Mouse (Mus musculus): ENCODE data around the gene Gm20431. TPM values are rescaled to one million over a fixed set of nuclear protein-coding genes. Genes with fewer than 3 reads are reported as not detected.
"Not testable (repeated sequence)": the region's sequence is repeated elsewhere in the genome, so short reads cannot be mapped to it uniquely, and the experiment has no call there.

The Gm20431 gene
- polyA plus RNA-seq, 1 experiment from 2014 or later, result 5.2 TPM

- DNase-seq (ENCODE audit: low spot score), result peak; percentile 59
- TF ChIP-seq CTCF (IDR thresholded peaks at IDR 0.05) (no peak), EP300 (IDR thresholded peaks at IDR 0.05) (no peak)
- Histone ChIP-seq H3K27me3 (replicated peaks; ENCODE audit: insufficient read depth, low read length) (no peaks in the 10 kb centered on the region), H3K9me3 (ENCODE audit: low read length) (no peaks in the 10 kb centered on the region), H3K4me1 (ENCODE audit: insufficient read depth, low read depth, low read length) (no peaks in the 10 kb centered on the region), H3K27ac (ENCODE audit: low read length) (no peak overlapping the region), H3K4me2 (replicated peaks; ENCODE audit: low read depth, low read length) (no peak overlapping the region), H3K4me3 (ENCODE audit: low read depth, low read length) (no peak overlapping the region), H3K9ac (replicated peaks; ENCODE audit: low read depth) (no peak overlapping the region), H3K36me3 (ENCODE audit: insufficient read depth, low read length) (0 out of 2 replicates have a peak, but pooled peaks cover 4% of the 10 kb centered on the region)
- 74% methylated on average over 12 of the region's 12 CpGs for WGBS
- ATAC-seq, result peak; percentile 36
Observed at GRCm38 (mm10) chr2:167649290-167650032, 11.8 kb downstream of the Gm20431 start.

- H3K27me3 ChIP-seq (replicated peaks; ENCODE audit: insufficient read depth, low read length), result no peaks in the 10 kb centered on the region
- H3K9me3 ChIP-seq (ENCODE audit: low read length), result no peaks in the 10 kb centered on the region
- no peaks in the 10 kb centered on the region; the same call in 1 of the 2 replicates for H3K36me3 ChIP-seq (ENCODE audit: insufficient read depth, low read length)
- no peak overlapping the region for H3K4me2 ChIP-seq (replicated peaks; ENCODE audit: low read depth, low read length)
- DNase-seq (ENCODE audit: low spot score) (peak; percentile 32), ATAC-seq (no peak)
- no peak overlapping the region for H3K4me3 ChIP-seq (ENCODE audit: low read depth, low read length)
- no peaks in the 10 kb centered on the region for H3K4me1 ChIP-seq (ENCODE audit: insufficient read depth, low read depth, low read length)
- no peak overlapping the region for H3K27ac ChIP-seq (ENCODE audit: low read length)
- 64% methylated on average over 4 of the region's 4 CpGs for WGBS
- TF ChIP-seq CTCF (IDR thresholded peaks at IDR 0.05) (peak; percentile 57), EP300 (IDR thresholded peaks at IDR 0.05) (no peak)
- H3K9ac ChIP-seq (replicated peaks; ENCODE audit: low read depth), result no peak overlapping the region
Observed at GRCm38 (mm10) chr2:167646411-167646810, 14.9 kb downstream of the Gm20431 start.

GRCm38 (mm10) chr2:167643356-167644052 is 17.8 kb downstream of the Gm20431 start:
- H3K4me2 ChIP-seq (replicated peaks; ENCODE audit: low read depth, low read length); H3K27me3 ChIP-seq (replicated peaks; ENCODE audit: insufficient read depth, low read length); H3K9ac ChIP-seq (replicated peaks; ENCODE audit: low read depth); DNase-seq (ENCODE audit: low spot score); H3K36me3 ChIP-seq (ENCODE audit: insufficient read depth, low read length); H3K4me3 ChIP-seq (ENCODE audit: low read depth, low read length); H3K27ac ChIP-seq (ENCODE audit: low read length); H3K9me3 ChIP-seq (ENCODE audit: low read length); H3K4me1 ChIP-seq (ENCODE audit: insufficient read depth, low read depth, low read length); ATAC-seq: not testable (repeated sequence)
- 82% methylated on average over 12 of the region's 13 CpGs for WGBS

GRCm38 (mm10) chr2:167642164-167642563 is 19.1 kb downstream of the Gm20431 start:
- H3K27me3 ChIP-seq (replicated peaks; ENCODE audit: insufficient read depth, low read length), result no peaks in the 10 kb centered on the region
- no peak overlapping the region for H3K4me2 ChIP-seq (replicated peaks; ENCODE audit: low read depth, low read length)
- no peaks in the 10 kb centered on the region; the same call in 1 of the 2 replicates for H3K36me3 ChIP-seq (ENCODE audit: insufficient read depth, low read length)
- TF ChIP-seq EP300 (IDR thresholded peaks at IDR 0.05), result no peak
- TF ChIP-seq CTCF (IDR thresholded peaks at IDR 0.05), result no peak
- H3K4me1 ChIP-seq (ENCODE audit: insufficient read depth, low read depth, low read length), result no peaks in the 10 kb centered on the region
- no peak overlapping the region for H3K9ac ChIP-seq (replicated peaks; ENCODE audit: low read depth)
- DNase-seq (ENCODE audit: low spot score) (no peak), ATAC-seq (no peak)
- H3K27ac ChIP-seq (ENCODE audit: low read length), result no peak overlapping the region
- WGBS, result 89% methylated on average over 6 of the region's 6 CpGs
- H3K9me3 ChIP-seq (ENCODE audit: low read length), result no peaks in the 10 kb centered on the region
- no peak overlapping the region for H3K4me3 ChIP-seq (ENCODE audit: low read depth, low read length)

- Histone ChIP-seq H3K9ac (replicated peaks; ENCODE audit: low read depth) (no peak overlapping the region), H3K4me1 (ENCODE audit: insufficient read depth, low read depth, low read length) (no peaks in the 10 kb centered on the region), H3K27ac (ENCODE audit: low read length) (no peak overlapping the region), H3K36me3 (ENCODE audit: insufficient read depth, low read length) (no peaks in the 10 kb centered on the region; the same call in 1 of the 2 replicates), H3K4me3 (ENCODE audit: low read depth, low read length) (no peak overlapping the region), H3K27me3 (replicated peaks; ENCODE audit: insufficient read depth, low read length) (no peaks in the 10 kb centered on the region), H3K9me3 (ENCODE audit: low read length) (no peaks in the 10 kb centered on the region), H3K4me2 (replicated peaks; ENCODE audit: low read depth, low read length) (no peak overlapping the region)
- DNase-seq (ENCODE audit: low spot score) (peak; percentile 66), ATAC-seq (peak; percentile 66)
- peak; percentile 87 for TF ChIP-seq CTCF (IDR thresholded peaks at IDR 0.05)
- no peak for TF ChIP-seq EP300 (IDR thresholded peaks at IDR 0.05)
- WGBS, result 44% methylated on average over 8 of the region's 8 CpGs
Observed at GRCm38 (mm10) chr2:167641337-167641736, 20.0 kb downstream of the Gm20431 start.

- peak; percentile 50 for DNase-seq (ENCODE audit: low spot score)
- TF ChIP-seq EP300 (IDR thresholded peaks at IDR 0.05), result no peak
- peak; percentile 81 for TF ChIP-seq CTCF (IDR thresholded peaks at IDR 0.05)
Observed at GRCm38 (mm10) chr2:167640279-167640678, 21.0 kb downstream of the Gm20431 start.

More at GRCm38 (mm10) chr2:167640279-167640678, 21.0 kb downstream of the Gm20431 start:
- H3K27me3 ChIP-seq (replicated peaks; ENCODE audit: insufficient read depth, low read length), result no peaks in the 10 kb centered on the region
- H3K9me3 ChIP-seq (ENCODE audit: low read length), result no peaks in the 10 kb centered on the region
- no peaks in the 10 kb centered on the region for H3K4me1 ChIP-seq (ENCODE audit: insufficient read depth, low read depth, low read length)
- no peak overlapping the region for H3K4me3 ChIP-seq (ENCODE audit: low read depth, low read length)
- no peak overlapping the region for H3K4me2 ChIP-seq (replicated peaks; ENCODE audit: low read depth, low read length)
- no peak overlapping the region for H3K27ac ChIP-seq (ENCODE audit: low read length)
- no peak for ATAC-seq
- H3K9ac ChIP-seq (replicated peaks; ENCODE audit: low read depth), result no peak overlapping the region
- WGBS, result 79% methylated on average over 3 of the region's 3 CpGs
- no peaks in the 10 kb centered on the region; the same call in 1 of the 2 replicates for H3K36me3 ChIP-seq (ENCODE audit: insufficient read depth, low read length)
